Mouse (Mus musculus): ENCODE results near the gene Xxylt1. TPM values are rescaled to one million over a fixed set of nuclear protein-coding genes. Genes with fewer than 3 reads are reported as not detected.

Gene Xxylt1
- total and polyA plus RNA-seq, 2 experiments from 2014 or later, result 14.0 to 24.3 TPM

DNA sequence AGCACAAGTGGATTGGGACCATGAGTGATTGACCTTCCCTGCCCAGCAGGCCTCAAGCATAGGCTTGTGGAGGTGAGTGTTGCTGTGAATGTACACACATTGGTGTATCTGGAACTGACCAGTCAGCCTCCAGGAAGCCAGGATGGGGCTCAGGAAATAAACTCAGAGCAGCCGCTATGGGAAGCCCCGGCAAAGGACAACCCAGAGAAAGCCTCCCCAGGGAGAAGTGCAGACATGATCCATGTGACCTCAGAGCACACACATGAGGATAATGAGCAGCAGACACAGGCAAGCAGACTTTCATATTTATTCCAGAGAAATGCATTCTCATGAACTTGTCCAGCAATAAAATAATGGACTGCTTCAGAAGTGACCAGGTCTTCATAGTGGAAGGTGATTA, 86.4 kb downstream of the Xxylt1 start:
- Histone ChIP-seq H3K27ac (ENCODE audit: low read depth, low read length) (no peak overlapping the region), H3K4me1 (ENCODE audit: insufficient read depth) (0 out of 2 replicates have a peak, but pooled peaks cover 3% of the 10 kb centered on the region), H3K27me3 (ENCODE audit: insufficient read depth, low read length) (no peaks in the 10 kb centered on the region), H3K9ac (no peak overlapping the region), H3K36me3 (ENCODE audit: insufficient read depth) (no peaks in the 10 kb centered on the region), H3K4me2 (ENCODE audit: low read depth) (no peak overlapping the region), H3K4me3 (ENCODE audit: low read depth, low read length) (no peak overlapping the region), H3K9me3 (ENCODE audit: low read length) (no peaks in the 10 kb centered on the region)
- no peak for DNase-seq
- WGBS, result 85% methylated on average over 2 of the region's 2 CpGs
- no peak for ATAC-seq
- TF ChIP-seq CTCF (IDR thresholded peaks at IDR 0.05; ENCODE audit: low read depth), result no peak

DNA sequence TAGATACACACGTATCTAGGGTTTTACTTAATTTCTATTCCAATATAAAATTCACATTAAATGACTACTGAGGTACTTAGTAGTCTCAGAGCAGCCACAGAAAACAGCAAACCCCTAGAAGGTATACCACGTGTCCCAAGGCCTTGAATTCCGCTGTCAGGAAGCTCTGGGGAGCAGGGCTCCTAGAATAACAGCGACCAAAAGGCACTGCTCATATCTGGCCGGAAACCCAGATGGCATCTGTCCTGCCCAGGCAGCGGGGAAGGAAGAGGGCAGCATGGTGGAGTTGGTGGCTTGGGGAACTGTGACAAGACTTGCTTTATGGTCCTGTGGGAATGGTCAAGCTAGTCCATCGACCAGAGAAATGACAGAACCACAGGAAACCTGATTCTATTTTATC, 86.9 kb downstream of the Xxylt1 start:
- 88% methylated on average over 7 of the region's 7 CpGs for WGBS
- TF ChIP-seq CTCF (IDR thresholded peaks at IDR 0.05; ENCODE audit: low read depth), result no peak
- no peak overlapping the region for H3K4me3 ChIP-seq (ENCODE audit: low read depth, low read length)
- H3K36me3 ChIP-seq (ENCODE audit: insufficient read depth), result no peaks in the 10 kb centered on the region
- no peak overlapping the region for H3K27ac ChIP-seq (ENCODE audit: low read depth, low read length)
- H3K9me3 ChIP-seq (ENCODE audit: low read length), result no peaks in the 10 kb centered on the region
- no peak for ATAC-seq
- no peak overlapping the region for H3K9ac ChIP-seq
- no peaks in the 10 kb centered on the region for H3K27me3 ChIP-seq (ENCODE audit: insufficient read depth, low read length)
- H3K4me1 ChIP-seq (ENCODE audit: insufficient read depth), result 0 out of 2 replicates have a peak, but pooled peaks cover 3% of the 10 kb centered on the region
- DNase-seq, result no peak
- no peak overlapping the region for H3K4me2 ChIP-seq (ENCODE audit: low read depth)

DNA sequence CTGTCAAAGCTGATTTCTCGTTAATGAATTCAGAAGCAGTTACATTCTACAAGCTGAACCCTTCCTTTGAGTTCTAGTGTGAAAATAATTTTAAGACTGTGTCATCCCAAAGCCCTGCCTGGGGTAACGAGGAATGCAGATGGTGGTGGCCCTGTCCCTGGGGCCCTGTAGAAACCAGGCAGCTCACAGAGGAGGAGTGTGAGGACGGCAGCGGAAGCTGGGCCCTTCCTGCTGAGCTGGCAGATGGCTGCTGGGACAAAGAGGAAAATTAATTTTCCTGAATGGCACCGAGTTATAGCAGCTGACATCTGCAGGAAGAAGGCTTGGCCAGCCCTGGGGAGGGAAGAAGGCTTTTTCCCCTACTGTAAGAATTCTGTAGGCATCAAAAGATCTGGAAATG, 88.7 kb downstream of the Xxylt1 start:
- H3K9me3 ChIP-seq (ENCODE audit: low read length), result no peaks in the 10 kb centered on the region
- H3K27ac ChIP-seq (ENCODE audit: low read depth, low read length), result 0 out of 2 replicates have a peak overlapping the region, but pooled peaks have one; percentile 30
- 0 out of 2 replicates have a peak, but pooled peaks cover 3% of the 10 kb centered on the region for H3K4me1 ChIP-seq (ENCODE audit: insufficient read depth)
- no peaks in the 10 kb centered on the region for H3K27me3 ChIP-seq (ENCODE audit: insufficient read depth, low read length)
- TF ChIP-seq CTCF (IDR thresholded peaks at IDR 0.05; ENCODE audit: low read depth), result no peak
- H3K9ac ChIP-seq, result no peak overlapping the region
- no peaks in the 10 kb centered on the region for H3K36me3 ChIP-seq (ENCODE audit: insufficient read depth)
- WGBS, result 36% methylated on average over 5 of the region's 5 CpGs
- H3K4me2 ChIP-seq (ENCODE audit: low read depth), result no peak overlapping the region
- DNase-seq, result no peak
- H3K4me3 ChIP-seq (ENCODE audit: low read depth, low read length), result no peak overlapping the region
- ATAC-seq, result no peak

DNA sequence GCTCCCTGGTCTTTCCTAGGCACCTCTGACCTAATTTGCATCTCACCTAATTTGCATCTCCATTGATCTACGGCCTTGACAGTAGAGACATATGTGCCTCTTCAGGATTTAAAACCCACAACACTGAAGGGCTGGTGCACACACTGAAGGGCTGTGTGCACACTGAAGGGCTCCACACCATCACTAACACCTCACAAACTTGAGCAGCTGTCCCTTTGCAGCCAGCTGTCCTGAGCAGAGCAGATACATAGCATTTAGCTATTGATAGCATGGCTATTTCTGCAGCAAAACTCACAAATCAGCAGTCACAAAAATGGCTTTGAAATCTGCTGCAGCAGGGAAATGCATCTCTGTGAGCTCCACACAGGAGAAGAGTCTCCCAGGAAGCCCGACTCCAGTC, 90.6 kb downstream of the Xxylt1 start:
- WGBS, result 49% methylated on average over 2 of the region's 2 CpGs
- Histone ChIP-seq H3K27ac (ENCODE audit: low read depth, low read length) (no peak overlapping the region), H3K27me3 (ENCODE audit: insufficient read depth, low read length) (no peaks in the 10 kb centered on the region), H3K9ac (no peak overlapping the region), H3K36me3 (ENCODE audit: insufficient read depth) (no peaks in the 10 kb centered on the region), H3K4me2 (ENCODE audit: low read depth) (no peak overlapping the region), H3K9me3 (ENCODE audit: low read length) (no peaks in the 10 kb centered on the region), H3K4me3 (ENCODE audit: low read depth, low read length) (no peak overlapping the region), H3K4me1 (ENCODE audit: insufficient read depth) (0 out of 2 replicates have a peak, but pooled peaks cover 3% of the 10 kb centered on the region)
- DNase-seq (no peak), ATAC-seq (peak; percentile 45)
- no peak for TF ChIP-seq CTCF (IDR thresholded peaks at IDR 0.05; ENCODE audit: low read depth)

DNA sequence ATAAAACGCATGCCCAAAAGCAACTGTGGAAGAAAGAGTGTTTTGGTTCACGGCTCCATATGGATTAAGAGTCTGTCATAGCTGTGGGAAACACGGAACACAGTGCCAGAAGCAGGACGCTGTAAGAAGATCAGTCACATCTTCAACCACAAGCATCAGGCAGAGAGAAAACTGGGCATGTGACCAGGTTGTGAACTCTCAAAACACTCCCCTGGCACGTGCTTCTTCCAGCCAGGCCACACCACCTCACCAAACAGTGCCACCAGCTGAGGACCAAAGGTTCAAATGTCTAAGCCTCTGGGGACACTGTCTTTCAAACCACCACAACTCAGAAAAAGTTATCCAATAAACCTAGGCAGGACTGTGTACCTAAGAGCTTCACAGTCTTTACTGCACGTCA, 93.0 kb downstream of the Xxylt1 start:
- Histone ChIP-seq H3K4me3 (ENCODE audit: low read depth, low read length) (no peak overlapping the region), H3K4me1 (ENCODE audit: insufficient read depth) (0 out of 2 replicates have a peak, but pooled peaks cover 3% of the 10 kb centered on the region), H3K36me3 (ENCODE audit: insufficient read depth) (no peaks in the 10 kb centered on the region), H3K27ac (ENCODE audit: low read depth, low read length) (no peak overlapping the region), H3K9ac (no peak overlapping the region), H3K27me3 (ENCODE audit: insufficient read depth, low read length) (no peaks in the 10 kb centered on the region), H3K4me2 (ENCODE audit: low read depth) (no peak overlapping the region), H3K9me3 (ENCODE audit: low read length) (no peaks in the 10 kb centered on the region)
- 70% methylated on average over 6 of the region's 6 CpGs for WGBS
- ATAC-seq, result no peak
- DNase-seq, result no peak
- no peak for TF ChIP-seq CTCF (IDR thresholded peaks at IDR 0.05; ENCODE audit: low read depth)

DNA sequence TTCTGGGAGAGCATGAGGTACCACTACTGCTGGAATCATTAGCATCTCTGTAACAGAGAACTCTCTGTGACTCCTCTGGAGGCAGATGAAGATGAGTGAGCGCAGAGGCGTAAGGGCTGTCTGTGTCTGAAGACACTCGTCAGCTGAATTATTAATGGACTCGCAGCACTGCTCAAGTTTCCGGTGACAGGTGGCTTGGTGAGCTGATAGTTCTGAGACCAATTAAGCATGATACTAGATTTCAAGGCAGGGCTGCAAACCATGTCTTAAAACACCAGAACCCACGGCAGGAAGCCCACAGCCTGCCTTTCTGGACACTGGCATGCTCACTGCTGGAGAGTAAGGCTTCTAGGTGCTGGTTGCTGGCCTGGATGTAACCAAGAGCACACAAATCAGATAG, 93.5 kb downstream of the Xxylt1 start:
- 75% methylated on average over 6 of the region's 6 CpGs for WGBS
- Histone ChIP-seq H3K9ac (no peak overlapping the region), H3K27me3 (ENCODE audit: insufficient read depth, low read length) (no peaks in the 10 kb centered on the region), H3K4me1 (ENCODE audit: insufficient read depth) (0 out of 2 replicates have a peak, but pooled peaks cover 3% of the 10 kb centered on the region), H3K4me2 (ENCODE audit: low read depth) (no peak overlapping the region), H3K27ac (ENCODE audit: low read depth, low read length) (no peak overlapping the region), H3K4me3 (ENCODE audit: low read depth, low read length) (no peak overlapping the region), H3K36me3 (ENCODE audit: insufficient read depth) (no peaks in the 10 kb centered on the region), H3K9me3 (ENCODE audit: low read length) (no peaks in the 10 kb centered on the region)
- ATAC-seq (no peak), DNase-seq (no peak)
- no peak for TF ChIP-seq CTCF (IDR thresholded peaks at IDR 0.05; ENCODE audit: low read depth)

DNA sequence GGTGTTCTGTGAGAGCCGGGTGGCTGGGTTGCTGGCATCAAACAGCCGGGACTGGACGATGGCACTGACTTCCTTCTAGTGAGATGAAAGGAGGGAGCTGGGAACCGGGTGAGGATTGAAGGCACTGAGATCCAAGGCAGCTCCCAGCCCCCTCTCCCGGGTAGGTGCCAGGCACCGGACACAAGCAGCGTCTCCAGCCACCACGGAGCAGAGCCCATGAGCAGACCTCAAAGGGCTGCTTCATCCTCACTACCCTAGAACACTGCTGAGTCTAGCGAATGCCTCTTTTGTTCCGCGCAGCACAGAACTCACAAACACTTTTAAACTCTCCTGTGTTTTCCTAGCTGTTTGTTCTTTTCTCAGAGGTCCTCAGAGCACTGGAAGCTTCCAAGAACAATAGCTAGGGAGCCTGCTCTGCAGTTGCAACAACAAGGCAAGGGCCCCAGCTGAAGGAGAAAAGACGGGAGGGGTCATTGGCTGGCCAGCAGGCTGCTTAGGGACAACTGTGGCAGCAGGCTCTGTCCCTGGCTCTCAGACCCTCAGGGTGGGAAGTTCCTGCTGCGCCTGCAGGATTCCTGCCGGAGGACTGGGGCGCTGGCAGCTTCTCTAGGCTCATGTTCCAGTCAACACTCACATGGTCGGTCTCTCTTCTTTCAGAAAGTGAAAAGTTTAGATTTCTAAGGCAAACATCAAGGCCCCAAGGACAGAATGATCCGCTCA, 96.2 kb downstream of the Xxylt1 start:
- Histone ChIP-seq H3K27me3 (ENCODE audit: insufficient read depth, low read length) (no peaks in the 10 kb centered on the region), H3K27ac (ENCODE audit: low read depth, low read length) (0 out of 2 replicates have a peak overlapping the region, but pooled peaks have one; percentile 6), H3K9me3 (ENCODE audit: low read length) (no peaks in the 10 kb centered on the region), H3K4me3 (ENCODE audit: low read depth, low read length) (no peak overlapping the region), H3K4me1 (ENCODE audit: insufficient read depth) (no peaks in the 10 kb centered on the region), H3K9ac (no peak overlapping the region), H3K4me2 (ENCODE audit: low read depth) (no peak overlapping the region), H3K36me3 (ENCODE audit: insufficient read depth) (no peaks in the 10 kb centered on the region)
- DNase-seq, result no peak
- peak; percentile 36; the same call in 1 of the 2 replicates for ATAC-seq
- 26% methylated on average over 17 of the region's 17 CpGs for WGBS
- no peak for TF ChIP-seq CTCF (IDR thresholded peaks at IDR 0.05; ENCODE audit: low read depth)
